Mouse (Mus musculus) brain, embryonic 14.5 days (tissue): Measurements from ENCODE around the gene Nrxn2.

Experiments
- CTCF ChIP-seq: fragments of 200-500 bp; IDR thresholded peaks from 2 replicates; pipeline ENCODE4 v1.5.1; 2012; ENCODE audit warnings: inconsistent platforms, mild to moderate bottlenecking, moderate library complexity, borderline replicate concordance; ENCODE audit not compliant: insufficient read depth, insufficient read length; ENCODE audit errors: extremely low read depth
- POLR2A ChIP-seq: fragments of 200-500 bp; IDR thresholded peaks from 2 replicates; pipeline ENCODE4 v1.6.1; 2012; ENCODE audit warnings: mild to moderate bottlenecking, inconsistent platforms, borderline replicate concordance; ENCODE audit not compliant: poor library complexity, insufficient read depth, insufficient read length, severe bottlenecking; ENCODE audit errors: extremely low read depth

- TF ChIP-seq CTCF (no peak), POLR2A (no peak)
Observed at GRCm38 (mm10) chr19:6464306-6465071, 46.0 kb downstream of the Nrxn2 start.
